Mouse (Mus musculus): ENCODE results near the gene Olfr694. TPM values are rescaled to one million over a fixed set of nuclear protein-coding genes. Genes with fewer than 3 reads are reported as not detected.

The Olfr694 gene
- total RNA-seq, 2 experiments from 2014 or later: not detected

Other genes starting within 250 kb of the Olfr694 start
- not detected in 2 replicates for gene Olfr693, start 11.2 kb downstream of the Olfr694 start, total RNA-seq (2015; ENCODE audit: low replicate concordance)
- gene Olfr693, start 11.2 kb downstream of the Olfr694 start, total RNA-seq (2017; ENCODE audit: low replicate concordance): 0.14 TPM in 1 of 2 replicates, not detected in the other
- not detected in 2 replicates for gene Olfr695, start 24.6 kb upstream of the Olfr694 start, total RNA-seq (2015; ENCODE audit: low replicate concordance)
- gene Olfr695, start 24.6 kb upstream of the Olfr694 start, total RNA-seq (2017; ENCODE audit: low replicate concordance): not detected in 2 replicates
- gene Olfr697, start 50.6 kb upstream of the Olfr694 start, total RNA-seq (2015; ENCODE audit: low replicate concordance): not detected in 2 replicates
- gene Olfr697, start 50.6 kb upstream of the Olfr694 start, total RNA-seq (2017; ENCODE audit: low replicate concordance): not detected in 2 replicates
- gene Olfr698, start 63.6 kb upstream of the Olfr694 start, total RNA-seq (2015; ENCODE audit: low replicate concordance): not detected in 2 replicates
- not detected in 2 replicates for gene Olfr698, start 63.6 kb upstream of the Olfr694 start, total RNA-seq (2017; ENCODE audit: low replicate concordance)
- gene Olfr699, start 101.4 kb upstream of the Olfr694 start, total RNA-seq (2015; ENCODE audit: low replicate concordance): not detected in 2 replicates
- gene Olfr699, start 101.4 kb upstream of the Olfr694 start, total RNA-seq (2017; ENCODE audit: low replicate concordance): not detected in 2 replicates
- not detected in 2 replicates for gene Olfr700, start 117.0 kb upstream of the Olfr694 start, total RNA-seq (2015; ENCODE audit: low replicate concordance)
- gene Olfr700, start 117.0 kb upstream of the Olfr694 start, total RNA-seq (2017; ENCODE audit: low replicate concordance): not detected in 2 replicates
- not detected in 2 replicates for gene Olfr701, start 122.3 kb upstream of the Olfr694 start, total RNA-seq (2015; ENCODE audit: low replicate concordance)
- 0.28 TPM in 1 of 2 replicates, not detected in the other for gene Olfr701, start 122.3 kb upstream of the Olfr694 start, total RNA-seq (2017; ENCODE audit: low replicate concordance)
- gene Olfr702, start 142.1 kb upstream of the Olfr694 start, total RNA-seq (2015; ENCODE audit: low replicate concordance): not detected in 2 replicates
- not detected in 2 replicates for gene Olfr702, start 142.1 kb upstream of the Olfr694 start, total RNA-seq (2017; ENCODE audit: low replicate concordance)
- not detected in 2 replicates for gene Olfr703, start 151.5 kb upstream of the Olfr694 start, total RNA-seq (2015; ENCODE audit: low replicate concordance)
- not detected in 2 replicates for gene Olfr703, start 151.5 kb upstream of the Olfr694 start, total RNA-seq (2017; ENCODE audit: low replicate concordance)
- not detected in 2 replicates for gene Olfr704, start 171.4 kb upstream of the Olfr694 start, total RNA-seq (2015; ENCODE audit: low replicate concordance)
- not detected in 2 replicates for gene Olfr704, start 171.4 kb upstream of the Olfr694 start, total RNA-seq (2017; ENCODE audit: low replicate concordance)
- not detected in 2 replicates for gene Olfr705, start 185.1 kb upstream of the Olfr694 start, total RNA-seq (2015; ENCODE audit: low replicate concordance)
- gene Olfr705, start 185.1 kb upstream of the Olfr694 start, total RNA-seq (2017; ENCODE audit: low replicate concordance): not detected in 2 replicates
- not detected in 2 replicates for gene Olfr706, start 196.3 kb upstream of the Olfr694 start, total RNA-seq (2015; ENCODE audit: low replicate concordance)
- gene Olfr706, start 196.3 kb upstream of the Olfr694 start, total RNA-seq (2017; ENCODE audit: low replicate concordance): 0.14 TPM in 1 of 2 replicates, not detected in the other
- not detected in 2 replicates for gene Olfr707, start 209.4 kb upstream of the Olfr694 start, total RNA-seq (2015; ENCODE audit: low replicate concordance)
- not detected in 2 replicates for gene Olfr707, start 209.4 kb upstream of the Olfr694 start, total RNA-seq (2017; ENCODE audit: low replicate concordance)
- not detected in 2 replicates for gene Olfr1532-ps1, start 216.2 kb upstream of the Olfr694 start, total RNA-seq (2015; ENCODE audit: low replicate concordance)
- gene Olfr1532-ps1, start 216.2 kb upstream of the Olfr694 start, total RNA-seq (2017; ENCODE audit: low replicate concordance): not detected in 2 replicates
- gene Olfr709-ps1, start 240.4 kb upstream of the Olfr694 start, total RNA-seq (2015; ENCODE audit: low replicate concordance): not detected in 2 replicates
- not detected in 2 replicates for gene Olfr709-ps1, start 240.4 kb upstream of the Olfr694 start, total RNA-seq (2017; ENCODE audit: low replicate concordance)

All from erythroblast, adult 5-6 weeks (primary cell).